Mouse (Mus musculus): ENCODE data around the gene Gpatch2l. TPM values are rescaled to one million over a fixed set of nuclear protein-coding genes. Genes with fewer than 3 reads are reported as not detected.

The Gpatch2l gene
- polyA plus RNA-seq, 1 experiment from 2014 or later: 16.7 TPM

DNA sequence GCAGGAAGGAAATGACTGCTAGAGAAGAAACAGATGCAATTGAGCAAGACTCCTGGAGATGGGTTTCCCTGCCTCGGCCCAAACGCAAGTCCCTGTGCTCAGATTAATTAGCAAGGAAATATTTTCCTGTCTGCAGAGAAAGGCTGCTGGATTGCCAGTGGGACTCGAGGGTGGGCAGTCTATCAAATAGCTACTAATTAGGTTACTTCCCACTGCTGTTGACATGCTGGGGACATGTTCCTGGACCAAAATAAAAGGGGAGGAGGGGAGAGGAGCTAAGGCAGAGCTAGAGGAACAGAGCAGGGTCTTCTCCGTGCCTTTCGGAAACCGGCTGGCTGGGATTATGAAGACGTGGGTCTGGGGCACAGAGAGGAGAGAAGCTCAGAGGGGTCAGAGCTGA is 95.2 kb downstream of the Gpatch2l start:
- Histone ChIP-seq H3K27ac (ENCODE audit: low read depth, low read length) (no peak overlapping the region), H3K27me3 (ENCODE audit: control insufficient read depth, insufficient read depth, low read length) (no peaks in the 10 kb centered on the region)

More for the DNA sequence above, 95.2 kb downstream of the Gpatch2l start:
- no peaks in the 10 kb centered on the region for H3K4me1 ChIP-seq (ENCODE audit: control insufficient read depth, insufficient read depth, low read length)
- H3K4me2 ChIP-seq: no peak overlapping the region
- no peak for DNase-seq (ENCODE audit: low spot score, missing footprints)
- no peaks in the 10 kb centered on the region for H3K36me3 ChIP-seq (ENCODE audit: control insufficient read depth, insufficient read depth, low read length)
- 67% methylated on average over 7 of the region's 7 CpGs for WGBS
- no peak overlapping the region for H3K9ac ChIP-seq (ENCODE audit: low read length)
- H3K4me3 ChIP-seq (ENCODE audit: low read depth, low read length): no peak overlapping the region
- ATAC-seq (ENCODE audit: low FRiP score): no peak
- no peaks in the 10 kb centered on the region; the same call in 1 of the 2 replicates for H3K9me3 ChIP-seq (ENCODE audit: control insufficient read depth, low read length)

Other genes with a start within 250 kb of the Gpatch2l start
- 3.5 and 4.6 TPM in 2 replicates for gene Tgfb3, start 162.8 kb upstream of the Gpatch2l start, polyA plus RNA-seq (2014; fragmentation: Nextera tagmentation; extraction: Ambion mirVana)
- 89.8 and 95.4 TPM in 2 replicates for gene Ift43, start 159.3 kb upstream of the Gpatch2l start, polyA plus RNA-seq (2014; fragmentation: Nextera tagmentation; extraction: Ambion mirVana)
- 1.00 and 1.3 TPM in 2 replicates for gene Esrrb, start 119.3 kb downstream of the Gpatch2l start, polyA plus RNA-seq (2014; fragmentation: Nextera tagmentation; extraction: Ambion mirVana)

Data from midbrain, embryonic 11.5 days (tissue).